Mouse (Mus musculus) embryonic facial prominence, embryonic 12.5 days (tissue): ENCODE results near the gene Phospho2. TPM values are rescaled to one million over a fixed set of nuclear protein-coding genes. Genes with fewer than 3 reads are reported as not detected.
A peak's percentile ranks its signal among the peaks of the same experiment; 100 is the strongest.

Experiments
- ATAC-seq: fragments of 200-750 bp; cut with Nextera tagmentation; 2 replicates; pipeline ENCODE4 v1.8.0; 2017; ENCODE audit not compliant: insufficient number of reproducible peaks, insufficient read depth, low FRiP score, low TSS enrichment
- H3K27ac ChIP-seq: fragments of 300-500 bp; sonication (generic); 2 replicates; pipeline ENCODE4 v1.5.1; 2016; ENCODE audit warnings: mild to moderate bottlenecking
- H3K27me3 ChIP-seq: fragments of 300-500 bp; sonication (generic); 2 replicates; pipeline ENCODE4 v1.6.1; 2016; ENCODE audit warnings: mild to moderate bottlenecking, moderate library complexity
- H3K36me3 ChIP-seq: fragments of 300-500 bp; sonication (generic); 2 replicates; pipeline ENCODE4 v1.6.1; 2016; ENCODE audit warnings: mild to moderate bottlenecking
- H3K4me1 ChIP-seq: fragments of 300-500 bp; sonication (generic); 2 replicates; pipeline ENCODE4 v1.6.1; 2016
- H3K4me2 ChIP-seq: fragments of 300-500 bp; sonication (generic); replicated peaks from 2 replicates; pipeline ENCODE4 v1.6.1; 2016; ENCODE audit warnings: mild to moderate bottlenecking, moderate library complexity
- H3K4me3 ChIP-seq: fragments of 300-500 bp; sonication (generic); 2 replicates; pipeline ENCODE4 v1.5.1; 2016; ENCODE audit warnings: mild to moderate bottlenecking
- H3K9ac ChIP-seq: fragments of 300-500 bp; sonication (generic); 2 replicates; pipeline ENCODE4 v1.6.1; 2016; ENCODE audit warnings: mild to moderate bottlenecking, moderate library complexity
- H3K9me3 ChIP-seq: fragments of 300-500 bp; sonication (generic); 2 replicates; pipeline ENCODE4 v1.6.1; 2016; ENCODE audit warnings: mild to moderate bottlenecking, moderate library complexity
- WGBS: fragments of 180-500 bp; shearing (Covaris S2); methylation state at CpG from one replicate; pipeline ENCODE4 v1.1.7; 2016; 5-methylcytosine and 5-hydroxymethylcytosine counted together
- polyA plus RNA-seq: library from polyadenylated mRNA; unstranded; fragments of >200 nt; fragmentation: Nextera tagmentation; extraction: Ambion mirVana; gene quantifications from 2 replicates; pipeline ENCODE4 v1.2.1, GENCODE M21; 2016

Phospho2 gene
- 25.0 and 27.9 TPM in 2 replicates for polyA plus RNA-seq

GRCm38 (mm10) chr2:69789429-69790069 lies at the start of gene Phospho2, which contains the start of gene Ccdc173:
TSS of gene Phospho2 (plus strand) at chr2:69789623.
TSS of gene Ccdc173 (minus strand) at chr2:69789575.
- H3K4me1 ChIP-seq = no peaks in the 10 kb centered on the region
- H3K27ac ChIP-seq = peak within 1 kb of the TSS; percentile 61
- peak within 1 kb of the TSS; percentile 89 for H3K4me2 ChIP-seq
- H3K4me3 ChIP-seq = peak within 1 kb of the TSS; percentile 57
- peak within 1 kb of the TSS; percentile 56 for H3K9ac ChIP-seq
- peak; percentile 94 for ATAC-seq
- 2% methylated on average over 48 of the region's 48 CpGs for WGBS
- no peaks in the 10 kb centered on the region for H3K27me3 ChIP-seq
- no peaks in the 10 kb centered on the region for H3K9me3 ChIP-seq
- H3K36me3 ChIP-seq = peaks cover 13% of the 10 kb centered on the region

- Histone ChIP-seq H3K27ac (no peak overlapping the region), H3K27me3 (no peaks in the 10 kb centered on the region), H3K4me2 (no peak overlapping the region), H3K4me3 (no peak overlapping the region), H3K9ac (no peak overlapping the region), H3K9me3 (no peaks in the 10 kb centered on the region), H3K36me3 (peaks cover 52% of the 10 kb centered on the region), H3K4me1 (no peaks in the 10 kb centered on the region)
- ATAC-seq = no peak
- WGBS = 81% methylated on average over 1 of the region's 1 CpGs
These were observed 44.3 kb upstream of the Phospho2 start for GRCm38 (mm10) chr2:69745091-69745490.

GRCm38 (mm10) chr2:69760980-69761379 lies 28.4 kb upstream of the Phospho2 start:
- H3K27ac ChIP-seq = no peak overlapping the region
- ATAC-seq = no peak
- H3K9me3 ChIP-seq = no peaks in the 10 kb centered on the region
- no peak overlapping the region for H3K4me2 ChIP-seq
- H3K36me3 ChIP-seq = no peaks in the 10 kb centered on the region
- no peaks in the 10 kb centered on the region for H3K4me1 ChIP-seq
- H3K27me3 ChIP-seq = no peaks in the 10 kb centered on the region
- 84% methylated on average over 5 of the region's 5 CpGs for WGBS
- H3K9ac ChIP-seq = no peak overlapping the region
- H3K4me3 ChIP-seq = no peak overlapping the region

GRCm38 (mm10) chr2:69763340-69763739 lies 26.1 kb upstream of the Phospho2 start:
- H3K9ac ChIP-seq = no peak overlapping the region
- no peaks in the 10 kb centered on the region for H3K36me3 ChIP-seq
- ATAC-seq = no peak
- H3K4me3 ChIP-seq = no peak overlapping the region
- no peak overlapping the region for H3K27ac ChIP-seq
- H3K4me2 ChIP-seq = no peak overlapping the region
- no peaks in the 10 kb centered on the region for H3K9me3 ChIP-seq
- no peaks in the 10 kb centered on the region for H3K4me1 ChIP-seq
- H3K27me3 ChIP-seq = no peaks in the 10 kb centered on the region
- WGBS = 75% methylated on average over 4 of the region's 4 CpGs

GRCm38 (mm10) chr2:69764716-69765115 lies 24.7 kb upstream of the Phospho2 start:
- Histone ChIP-seq H3K27me3 (no peaks in the 10 kb centered on the region), H3K4me3 (no peak overlapping the region), H3K36me3 (no peaks in the 10 kb centered on the region), H3K27ac (0 out of 2 replicates have a peak overlapping the region, but pooled peaks have one; percentile 37), H3K9me3 (no peaks in the 10 kb centered on the region), H3K4me2 (no peak overlapping the region), H3K9ac (no peak overlapping the region), H3K4me1 (no peaks in the 10 kb centered on the region)
- ATAC-seq = no peak
- WGBS = 77% methylated on average over 1 of the region's 1 CpGs

GRCm38 (mm10) chr2:69773331-69773730 lies 16.1 kb upstream of the Phospho2 start:
- H3K4me1 ChIP-seq = no peaks in the 10 kb centered on the region
- H3K9me3 ChIP-seq = no peaks in the 10 kb centered on the region
- WGBS = 90% methylated on average over 3 of the region's 3 CpGs
- no peak overlapping the region for H3K4me3 ChIP-seq
- no peaks in the 10 kb centered on the region for H3K27me3 ChIP-seq
- 0 out of 2 replicates have a peak, but pooled peaks cover 2% of the 10 kb centered on the region for H3K36me3 ChIP-seq
- no peak overlapping the region for H3K27ac ChIP-seq
- H3K9ac ChIP-seq = no peak overlapping the region
- ATAC-seq = no peak
- H3K4me2 ChIP-seq = no peak overlapping the region

GRCm38 (mm10) chr2:69777985-69778835 lies 11.2 kb upstream of the Phospho2 start:
- Histone ChIP-seq H3K4me1 (no peaks in the 10 kb centered on the region), H3K4me2 (no peak overlapping the region), H3K9ac (no peak overlapping the region), H3K27me3 (no peaks in the 10 kb centered on the region), H3K36me3 (0 out of 2 replicates have a peak, but pooled peaks cover 2% of the 10 kb centered on the region), H3K9me3 (no peaks in the 10 kb centered on the region), H3K4me3 (no peak overlapping the region), H3K27ac (no peak overlapping the region)
- no peak for ATAC-seq
- WGBS = 69% methylated on average over 7 of the region's 7 CpGs

- Histone ChIP-seq H3K27me3 (no peaks in the 10 kb centered on the region), H3K9me3 (no peaks in the 10 kb centered on the region), H3K27ac (no peak overlapping the region), H3K4me3 (no peak overlapping the region), H3K4me1 (no peaks in the 10 kb centered on the region), H3K36me3 (0 out of 2 replicates have a peak, but pooled peaks cover 2% of the 10 kb centered on the region), H3K4me2 (no peak overlapping the region), H3K9ac (no peak overlapping the region)
- no peak for ATAC-seq
- 51% methylated on average over 5 of the region's 5 CpGs for WGBS
These were observed 10.6 kb upstream of the Phospho2 start for GRCm38 (mm10) chr2:69778836-69779177.

GRCm38 (mm10) chr2:69788974-69789373 lies 449 bp upstream of the Phospho2 start:
- Histone ChIP-seq H3K27ac (peak overlapping the region; percentile 61; the same call in 1 of the 2 replicates), H3K36me3 (peaks cover 13% of the 10 kb centered on the region), H3K9me3 (no peaks in the 10 kb centered on the region), H3K4me3 (peak overlapping the region; percentile 57), H3K9ac (peak overlapping the region; percentile 56), H3K27me3 (no peaks in the 10 kb centered on the region), H3K4me2 (peak overlapping the region; percentile 89), H3K4me1 (no peaks in the 10 kb centered on the region)
- 0 out of 2 replicates have a peak, but pooled peaks have one; percentile 11 for ATAC-seq
- WGBS = 25% methylated on average over 9 of the region's 9 CpGs

GRCm38 (mm10) chr2:69790285-69790684 lies 862 bp downstream of the Phospho2 start:
- WGBS = 1% methylated on average over 10 of the region's 10 CpGs
- Histone ChIP-seq H3K27me3 (no peaks in the 10 kb centered on the region), H3K4me3 (peak overlapping the region; percentile 57), H3K4me2 (peak overlapping the region; percentile 89), H3K9me3 (no peaks in the 10 kb centered on the region), H3K9ac (0 out of 2 replicates have a peak overlapping the region, but pooled peaks have one; percentile 56), H3K27ac (no peak overlapping the region), H3K4me1 (no peaks in the 10 kb centered on the region), H3K36me3 (peaks cover 15% of the 10 kb centered on the region)
- ATAC-seq = no peak

GRCm38 (mm10) chr2:69790722-69791121 lies 1.3 kb downstream of the Phospho2 start:
- H3K36me3 ChIP-seq = peaks cover 19% of the 10 kb centered on the region
- no peaks in the 10 kb centered on the region for H3K27me3 ChIP-seq
- no peak overlapping the region for H3K27ac ChIP-seq
- H3K4me3 ChIP-seq = no peak overlapping the region
- no peak overlapping the region for H3K9ac ChIP-seq
- no peaks in the 10 kb centered on the region for H3K4me1 ChIP-seq
- ATAC-seq = no peak
- H3K4me2 ChIP-seq = peak overlapping the region; percentile 89
- 66% methylated on average over 4 of the region's 4 CpGs for WGBS
- no peaks in the 10 kb centered on the region for H3K9me3 ChIP-seq

- ATAC-seq = no peak
- no peak overlapping the region for H3K4me3 ChIP-seq
- H3K9me3 ChIP-seq = no peaks in the 10 kb centered on the region
- no peak overlapping the region for H3K27ac ChIP-seq
- peaks cover under 1% of the 10 kb centered on the region; the same call in 1 of the 2 replicates for H3K36me3 ChIP-seq
- no peaks in the 10 kb centered on the region for H3K27me3 ChIP-seq
- H3K4me1 ChIP-seq = no peaks in the 10 kb centered on the region
- H3K9ac ChIP-seq = no peak overlapping the region
- WGBS = 58% methylated on average over 5 of the region's 5 CpGs
- no peak overlapping the region for H3K4me2 ChIP-seq
These were observed 13.5 kb downstream of the Phospho2 start for GRCm38 (mm10) chr2:69802911-69803312.
